Mouse (Mus musculus) neural tube, embryonic 11.5 days (tissue): ENCODE data around the gene Senp7. TPM values are rescaled to one million over a fixed set of nuclear protein-coding genes. Genes with fewer than 3 reads are reported as not detected.
"Not testable (repeated sequence)": the region's sequence is repeated elsewhere in the genome, so short reads cannot be mapped to it uniquely, and the experiment has no call there.

Source experiments
- ATAC-seq: fragments of 200-750 bp; cut with Nextera tagmentation; 2 replicates; pipeline ENCODE4 v1.8.0; 2017; ENCODE audit warnings: moderate number of reproducible peaks, mild to moderate bottlenecking, moderate TSS enrichment, moderate library complexity; ENCODE audit not compliant: insufficient read depth, low FRiP score, low TSS enrichment
- DNase-seq: peaks from one replicate; pipeline ENCODE4 v3.0.0-alpha.2; 2015; ENCODE audit warnings: low spot score
- H3K27ac ChIP-seq: fragments of 300-500 bp; sonication (generic); 2 replicates; pipeline ENCODE4 v1.5.1; 2014; ENCODE audit warnings: low read depth, mild to moderate bottlenecking, low read length
- H3K27me3 ChIP-seq: fragments of 300-500 bp; sonication (generic); 2 replicates; pipeline ENCODE4 v1.6.1; 2014; ENCODE audit warnings: mild to moderate bottlenecking, low read length, mixed read lengths; ENCODE audit not compliant: control insufficient read depth, insufficient read depth
- H3K36me3 ChIP-seq: fragments of 300-500 bp; sonication (generic); 2 replicates; pipeline ENCODE4 v1.6.1; 2014; ENCODE audit warnings: mild to moderate bottlenecking, low read length, moderate library complexity, mixed read lengths; ENCODE audit not compliant: control insufficient read depth, insufficient read depth
- H3K4me1 ChIP-seq: fragments of 300-500 bp; sonication (generic); 2 replicates; pipeline ENCODE4 v1.6.1; 2014; ENCODE audit warnings: low read length, mixed read lengths; ENCODE audit not compliant: control insufficient read depth, insufficient read depth
- H3K4me2 ChIP-seq: fragments of 300-500 bp; sonication (generic); 2 replicates; pipeline ENCODE4 v1.6.1; 2014; ENCODE audit warnings: low read depth, mild to moderate bottlenecking, moderate library complexity
- H3K4me3 ChIP-seq: fragments of 300-500 bp; sonication (generic); 2 replicates; pipeline ENCODE4 v1.5.1; 2014; ENCODE audit warnings: low read depth, low read length
- H3K9ac ChIP-seq: fragments of 300-500 bp; sonication (generic); 2 replicates; pipeline ENCODE4 v1.6.1; 2014; ENCODE audit warnings: mild to moderate bottlenecking, low read length
- H3K9me3 ChIP-seq: fragments of 300-500 bp; sonication (generic); 2 replicates; pipeline ENCODE4 v1.6.1; 2016; ENCODE audit warnings: low read length; ENCODE audit not compliant: control insufficient read depth
- WGBS: fragments of 180-500 bp; shearing (Covaris S2); extraction: QIAGEN DNeasy Blood & Tissue Kit; methylation state at CpG from one replicate; pipeline ENCODE4 v1.1.7; 2014; 5-methylcytosine and 5-hydroxymethylcytosine counted together
- polyA plus RNA-seq: library from polyadenylated mRNA; unstranded; fragments of >200 nt; fragmentation: Nextera tagmentation; extraction: Ambion mirVana; gene quantifications from 2 replicates; pipeline ENCODE4 v1.2.1, GENCODE M21; 2014

Senp7 gene
- polyA plus RNA-seq, 1 experiment from 2014 or later, result 41.7 TPM

DNA sequence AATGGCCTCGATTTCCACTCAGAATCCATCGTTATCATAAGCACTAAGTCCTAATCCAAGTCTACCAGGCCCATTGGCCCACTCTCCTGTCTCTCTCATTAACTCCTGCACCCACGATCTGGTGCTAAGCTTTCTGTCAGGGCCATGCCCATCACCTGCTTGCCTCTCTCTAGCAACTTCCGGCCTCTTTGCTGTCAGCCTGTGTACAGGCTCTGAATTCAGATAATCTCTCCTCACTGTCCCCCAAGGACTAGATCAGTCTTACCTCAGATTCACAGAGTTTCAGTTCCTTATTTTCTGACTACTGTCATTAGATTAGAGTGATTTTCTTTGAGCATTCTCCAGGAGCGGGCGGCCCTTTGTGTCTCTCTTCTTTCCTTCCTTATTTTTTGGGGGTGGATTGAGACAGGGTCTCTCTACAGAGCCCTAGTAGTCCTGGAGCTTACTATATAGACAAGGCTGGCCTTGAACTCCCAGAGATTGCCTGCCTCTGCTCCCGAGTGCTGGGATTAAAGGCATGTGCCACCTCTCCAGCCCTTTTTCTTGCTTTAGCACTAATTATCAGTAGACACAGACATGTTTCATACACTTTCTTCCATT, 14.0 kb downstream of the Senp7 start:
- H3K36me3 ChIP-seq, result no peaks in the 10 kb centered on the region

GRCm38 (mm10) chr16:56062981-56063380, 14.8 kb downstream of the Senp7 start:
- no peak for ATAC-seq
- no peak overlapping the region for H3K27ac ChIP-seq
- no peaks in the 10 kb centered on the region for H3K36me3 ChIP-seq
- H3K4me3 ChIP-seq, result no peak overlapping the region
- H3K27me3 ChIP-seq, result no peaks in the 10 kb centered on the region
- H3K9ac ChIP-seq, result no peak overlapping the region
- no peak overlapping the region for H3K4me2 ChIP-seq
- H3K9me3 ChIP-seq, result no peaks in the 10 kb centered on the region
- DNase-seq, result no peak
- WGBS, result 59% methylated on average over 11 of the region's 11 CpGs
- no peaks in the 10 kb centered on the region for H3K4me1 ChIP-seq

More for the DNA sequence above, 14.0 kb downstream of the Senp7 start:
- Histone ChIP-seq H3K9ac (no peak overlapping the region), H3K4me1 (no peaks in the 10 kb centered on the region), H3K4me3 (no peak overlapping the region), H3K27me3 (no peaks in the 10 kb centered on the region), H3K4me2 (no peak overlapping the region), H3K9me3 (no peaks in the 10 kb centered on the region), H3K27ac (no peak overlapping the region)
- DNase-seq, result no peak
- WGBS, result 77% methylated on average over 7 of the region's 7 CpGs
- no peak for ATAC-seq

DNA sequence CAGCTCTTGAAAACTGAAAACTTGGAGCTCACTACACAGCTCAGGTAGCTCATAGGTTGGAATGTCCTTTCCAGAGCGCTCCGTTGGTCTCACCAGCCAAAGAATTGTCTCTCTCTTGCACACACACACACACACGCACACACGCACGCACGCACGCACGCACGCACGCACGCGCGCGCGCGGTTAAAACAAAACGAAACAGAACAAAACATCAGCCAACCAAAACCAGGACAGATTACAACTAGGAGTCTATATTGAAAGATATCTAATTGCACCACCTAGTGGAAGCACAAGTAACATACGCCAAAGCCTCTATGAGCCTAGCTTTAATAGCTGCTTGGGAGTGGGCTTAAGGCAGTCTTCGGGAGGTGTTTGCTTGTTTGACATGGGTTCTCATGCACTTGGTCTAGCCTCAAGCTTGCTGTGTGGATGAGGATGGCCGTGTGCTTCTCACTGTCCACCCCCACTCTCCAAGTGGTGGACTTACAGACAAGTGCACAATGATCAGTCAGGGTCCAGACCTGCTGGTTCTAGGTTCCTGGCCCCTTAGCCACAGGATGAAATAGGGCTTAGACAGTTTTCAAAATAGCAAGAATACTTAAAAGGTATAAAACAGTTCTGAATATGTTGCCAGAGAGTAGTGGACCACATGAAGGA, 16.3 kb downstream of the Senp7 start:
- Histone ChIP-seq H3K36me3 (no peaks in the 10 kb centered on the region), H3K9me3 (no peaks in the 10 kb centered on the region), H3K4me2 (peak overlapping the region; percentile 47), H3K27me3 (no peaks in the 10 kb centered on the region), H3K9ac (peak overlapping the region; percentile 40; the same call in 1 of the 2 replicates), H3K4me3 (peak overlapping the region; percentile 23; the same call in 1 of the 2 replicates), H3K27ac (no peak overlapping the region), H3K4me1 (no peaks in the 10 kb centered on the region)
- 10% methylated on average over 20 of the region's 20 CpGs for WGBS
- DNase-seq (peak; percentile 83), ATAC-seq (peak; percentile 84)

DNA sequence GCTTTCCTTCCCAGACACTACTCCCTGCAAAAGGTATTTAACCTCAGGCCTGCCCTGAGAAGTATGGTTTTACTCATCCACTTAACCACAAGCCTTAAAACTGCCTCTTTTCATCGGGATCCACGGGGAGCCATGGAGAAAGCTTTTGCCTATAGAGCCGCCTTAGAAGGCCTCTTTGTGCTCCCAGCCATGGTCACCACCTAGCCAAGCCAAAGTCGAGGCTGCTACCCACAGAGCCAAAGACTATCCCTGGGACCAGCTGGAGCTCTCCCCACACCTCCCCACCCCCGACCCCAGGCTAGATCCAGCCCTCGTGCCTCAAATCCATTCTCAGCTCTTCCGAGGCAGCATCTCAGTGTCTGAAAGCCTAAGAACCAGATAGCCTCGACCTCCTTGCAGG, 18.0 kb downstream of the Senp7 start:
- Histone ChIP-seq H3K4me1 (no peaks in the 10 kb centered on the region), H3K9ac (no peak overlapping the region), H3K27me3 (no peaks in the 10 kb centered on the region), H3K36me3 (no peaks in the 10 kb centered on the region), H3K27ac (no peak overlapping the region), H3K9me3 (no peaks in the 10 kb centered on the region), H3K4me2 (no peak overlapping the region), H3K4me3 (no peak overlapping the region)
- DNase-seq (no peak), ATAC-seq (no peak)
- WGBS, result 55% methylated on average over 8 of the region's 8 CpGs

DNA sequence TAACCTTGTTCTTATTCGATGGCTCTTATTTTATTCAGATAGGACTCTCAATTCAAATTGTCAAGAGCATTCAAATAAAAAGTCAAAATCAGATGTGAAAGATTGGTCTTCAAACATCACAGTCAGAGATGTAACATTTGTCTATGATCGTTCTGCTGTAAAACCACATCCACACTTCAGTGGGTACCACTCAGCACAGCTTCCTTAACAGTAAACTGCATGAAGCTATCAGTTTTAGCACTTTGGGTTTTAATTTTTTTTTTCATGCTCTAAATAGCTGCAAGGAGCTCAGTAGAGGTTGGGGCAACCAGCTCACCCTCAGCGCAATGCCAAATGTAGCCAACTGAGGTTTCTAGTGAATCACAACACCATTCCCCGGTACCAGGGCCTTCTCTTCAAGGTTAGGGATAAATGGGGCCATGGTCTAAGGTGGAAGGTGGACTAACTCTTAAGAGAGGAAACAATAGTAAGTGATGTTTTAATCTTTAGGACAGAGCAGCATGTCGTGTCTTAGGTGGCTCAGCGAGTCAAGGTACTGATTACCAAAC, 20.5 kb downstream of the Senp7 start:
- 89% methylated on average over 6 of the region's 6 CpGs for WGBS

DNA sequence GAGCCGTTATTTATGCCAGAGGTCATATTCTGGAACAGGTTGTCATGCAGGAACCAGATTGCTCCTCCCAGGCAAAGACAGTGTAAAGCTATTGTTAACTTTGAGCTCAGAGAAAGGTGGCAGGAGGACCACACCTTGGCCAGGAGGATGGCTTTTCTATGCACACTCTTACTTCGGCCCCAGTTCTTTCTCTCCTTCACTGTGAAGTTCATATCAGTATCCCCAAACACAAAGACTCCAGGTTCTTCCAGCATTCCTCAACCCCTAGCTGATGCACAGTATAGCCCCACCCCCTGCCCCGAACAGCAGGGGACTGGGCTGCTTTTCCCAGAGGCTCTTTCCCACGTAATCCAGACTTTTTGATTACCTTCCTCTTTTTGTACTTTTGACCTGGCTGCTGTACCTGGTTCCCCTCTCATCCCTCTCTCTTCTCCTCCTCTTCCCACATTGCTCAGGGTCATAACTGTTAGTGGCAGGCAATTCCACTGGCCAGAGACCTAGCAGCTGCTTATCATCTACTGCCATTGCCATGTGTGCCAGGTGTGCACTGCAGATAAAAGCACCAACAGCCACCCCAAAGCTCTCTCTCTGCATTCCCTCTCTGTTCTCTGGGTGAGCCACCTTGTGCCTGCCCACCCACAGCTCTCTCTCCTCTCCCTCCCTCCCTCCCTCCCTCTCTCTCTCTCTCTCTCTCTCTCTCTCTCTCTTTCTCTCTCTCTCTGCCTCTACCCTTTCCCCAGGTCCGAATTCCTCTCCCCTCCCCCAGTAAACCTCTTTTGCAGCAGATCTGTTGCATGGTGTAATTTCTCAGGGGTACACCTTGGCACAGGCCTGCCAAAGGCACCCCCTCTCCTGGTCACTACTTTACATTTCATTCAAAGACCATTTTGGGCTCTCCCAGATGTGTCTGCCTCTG, 23.4 kb downstream of the Senp7 start:
- ATAC-seq (no peak), DNase-seq (no peak)
- H3K36me3 ChIP-seq, result no peaks in the 10 kb centered on the region
- peaks cover 3% of the 10 kb centered on the region; the same call in 1 of the 2 replicates for H3K4me1 ChIP-seq
- no peak overlapping the region for H3K4me2 ChIP-seq
- H3K4me3 ChIP-seq, result no peak overlapping the region
- no peak overlapping the region for H3K9ac ChIP-seq
- WGBS, result 45% methylated on average over 5 of the region's 5 CpGs
- H3K27me3 ChIP-seq, result no peaks in the 10 kb centered on the region
- H3K9me3 ChIP-seq, result no peaks in the 10 kb centered on the region
- H3K27ac ChIP-seq, result no peak overlapping the region

More for the DNA sequence above, 20.5 kb downstream of the Senp7 start:
- DNase-seq (no peak), ATAC-seq (no peak)
- Histone ChIP-seq H3K4me3 (no peak overlapping the region), H3K4me2 (no peak overlapping the region), H3K27me3 (no peaks in the 10 kb centered on the region), H3K36me3 (no peaks in the 10 kb centered on the region), H3K9ac (no peak overlapping the region), H3K4me1 (no peaks in the 10 kb centered on the region), H3K27ac (no peak overlapping the region), H3K9me3 (no peaks in the 10 kb centered on the region)

DNA sequence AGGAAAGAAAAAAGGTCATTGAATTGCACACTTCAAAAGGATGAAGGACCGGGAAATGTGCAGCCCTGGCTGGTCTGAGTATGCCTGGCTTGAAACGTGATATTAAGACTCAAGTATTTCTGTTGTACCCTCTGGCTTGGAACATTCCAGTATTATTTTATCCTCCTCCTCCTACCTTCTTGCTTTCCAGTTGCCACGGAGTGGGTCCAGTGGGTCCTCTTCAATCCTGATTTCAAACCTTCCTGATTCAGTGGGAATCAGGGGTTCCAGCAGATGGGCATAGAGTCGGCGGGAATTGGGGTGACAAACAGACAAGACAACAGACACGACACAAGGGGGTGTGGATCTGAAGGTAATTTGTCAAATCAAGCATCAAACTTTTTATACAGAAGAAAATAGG, 24.4 kb downstream of the Senp7 start:
- Histone ChIP-seq H3K27ac (no peak overlapping the region), H3K4me2 (no peak overlapping the region), H3K4me3 (no peak overlapping the region), H3K36me3 (no peaks in the 10 kb centered on the region), H3K9me3 (no peaks in the 10 kb centered on the region), H3K9ac (no peak overlapping the region), H3K4me1 (peaks cover 4% of the 10 kb centered on the region; the same call in 1 of the 2 replicates), H3K27me3 (no peaks in the 10 kb centered on the region)
- ATAC-seq, result no peak
- DNase-seq, result no peak
- WGBS, result 79% methylated on average over 6 of the region's 6 CpGs

GRCm38 (mm10) chr16:56073150-56073549, 25.0 kb downstream of the Senp7 start:
- H3K27ac ChIP-seq, H3K27me3 ChIP-seq, H3K36me3 ChIP-seq, H3K9ac ChIP-seq, H3K4me1 ChIP-seq, H3K4me3 ChIP-seq, H3K4me2 ChIP-seq, ATAC-seq, DNase-seq, H3K9me3 ChIP-seq: not testable (repeated sequence)
- 93% methylated on average over 6 of the region's 6 CpGs for WGBS
